Mouse (Mus musculus): Measurements from ENCODE around the gene Elfn2.

- TF ChIP-seq POLR2A (IDR thresholded peaks at IDR 0.05; ENCODE audit: borderline replicate concordance, insufficient read depth, low read length) (no peak), CTCF (IDR thresholded peaks at IDR 0.05; ENCODE audit: borderline replicate concordance, insufficient read depth, low read depth, low read length) (no peak)
These were observed 14.6 kb downstream of the Elfn2 start for GRCm38 (mm10) chr15:78704007-78704406.
